ENCODE assay signal across 15 mouse cellular contexts in genomic region chr9:107964681-107965080, GRCm38 (mm10). TPM values are rescaled to one million over a fixed set of nuclear protein-coding genes. Genes with fewer than 3 reads are reported as not detected.
"Had no signal": no experiment of that assay in that cellular context is flagged by ENCODE, and none has a peak within 500 bp of the region (broad histone marks: within the 10 kb centered on the region; RNA-seq: fewer than 3 reads in every experiment).

No protein-coding gene starts in this region.

- H3K36me3 ChIP-seq: midbrain, embryonic 15.5 days had no signal

- H3K27me3 ChIP-seq: midbrain, embryonic 15.5 days; neural tube, embryonic 12.5 days had no signal

- H3K9me3 ChIP-seq: midbrain, embryonic 15.5 days; neural tube, embryonic 12.5 days had no signal

- H3K9ac ChIP-seq: midbrain, embryonic 15.5 days; neural tube, embryonic 12.5 days had no signal

- DNase-seq: kidney, postnatal 14 days; lung, adult 2 months; lung, postnatal 36 days; thymus, postnatal 4 days had no signal

- ATAC-seq: lung, postnatal 0 days; midbrain, embryonic 15.5 days had no signal

- H3K4me3 ChIP-seq: left cerebral cortex, adult 2 months; midbrain, embryonic 15.5 days; neural tube, embryonic 12.5 days had no signal

- H3K4me2 ChIP-seq: midbrain, embryonic 11.5 days; midbrain, embryonic 15.5 days; neural tube, embryonic 12.5 days had no signal

- H3K27ac ChIP-seq: left cerebral cortex, adult 2 months; midbrain, embryonic 15.5 days; neural tube, embryonic 12.5 days; stomach, postnatal 0 days had no signal

RNA-seq across cellular contexts. Expression of gene Gm20661, which starts 18.2 kb away (rescaled TPM):
- total RNA-seq: liver, adult 2 months; megakaryocyte progenitor cell, adult 5-6 weeks; monocyte, adult 5-6 weeks; neutrophil, adult 5-6 weeks had no signal
- polyA plus RNA-seq: large intestine, adult 2 months had no signal

RNA-seq across cellular contexts. Expression of gene Cdhr4, which starts 27.6 kb away (rescaled TPM):
- total RNA-seq: liver, adult 2 months; monocyte, adult 5-6 weeks; neutrophil, adult 5-6 weeks had no signal
